Mouse (Mus musculus): ENCODE results near the gene Metap1d.

The Metap1d gene

GRCm38 (mm10) chr2:71527323-71528013 is 74.4 kb downstream of the Metap1d start:
- no peak for DNase-seq (ENCODE audit: low spot score)

- DNase-seq (ENCODE audit: low spot score), result no peak
Measured at GRCm38 (mm10) chr2:71528014-71528713, 75.1 kb downstream of the Metap1d start, which contains the start of gene Dlx1. Gene Dlx1 (plus strand): TSS chr2:71528113.

GRCm38 (mm10) chr2:71528714-71529510 is 75.8 kb downstream of the Metap1d start:
- DNase-seq (ENCODE audit: low spot score), result peak; percentile 16

- peak; percentile 92 for DNase-seq (ENCODE audit: low spot score)
Measured at GRCm38 (mm10) chr2:71529511-71530351, 76.7 kb downstream of the Metap1d start.

- DNase-seq (ENCODE audit: low spot score), result no peak
Measured at GRCm38 (mm10) chr2:71530391-71531123, 77.5 kb downstream of the Metap1d start.

- no peak for DNase-seq (ENCODE audit: low spot score)
Measured at GRCm38 (mm10) chr2:71531124-71531590, 78.1 kb downstream of the Metap1d start.

GRCm38 (mm10) chr2:71531990-71532970 is 79.2 kb downstream of the Metap1d start:
- no peak for DNase-seq (ENCODE audit: low spot score)

GRCm38 (mm10) chr2:71533094-71533493 is 80.0 kb downstream of the Metap1d start:
- no peak for DNase-seq (ENCODE audit: low spot score)

GRCm38 (mm10) chr2:71534242-71535052 is 81.4 kb downstream of the Metap1d start:
- DNase-seq (ENCODE audit: low spot score), result peak; percentile 48

- DNase-seq (ENCODE audit: low spot score), result peak; percentile 26
Measured at GRCm38 (mm10) chr2:71540611-71541417, 87.7 kb downstream of the Metap1d start.

- DNase-seq (ENCODE audit: low spot score), result peak; percentile 22
Measured at GRCm38 (mm10) chr2:71541418-71542226, 88.5 kb downstream of the Metap1d start.

- DNase-seq (ENCODE audit: low spot score), result no peak
Measured at GRCm38 (mm10) chr2:71542227-71542815, 89.2 kb downstream of the Metap1d start.

- DNase-seq (ENCODE audit: low spot score), result peak; percentile 70
Measured at GRCm38 (mm10) chr2:71542816-71543301, 89.8 kb downstream of the Metap1d start.

GRCm38 (mm10) chr2:71543531-71543930 is 90.5 kb downstream of the Metap1d start:
- DNase-seq (ENCODE audit: low spot score), result no peak

- no peak for DNase-seq (ENCODE audit: low spot score)
Measured at GRCm38 (mm10) chr2:71543948-71544347, 90.9 kb downstream of the Metap1d start.

All from adipocyte (in vitro differentiated cells).